Mouse (Mus musculus) ovary, postnatal 10 days (tissue): ENCODE results near the gene Gm14325.
A peak's percentile ranks its signal among the peaks of the same experiment; 100 is the strongest.
"Not testable (repeated sequence)": the region's sequence is repeated elsewhere in the genome, so short reads cannot be mapped to it uniquely, and the experiment has no call there.

Experiments used
- DNase-seq: peaks from one replicate; pipeline ENCODE4 v3.0.0; 2022; ENCODE audit warnings: low spot score

Gm14325 gene

GRCm38 (mm10) chr2:177839901-177840663 is at the start of gene Gm14325:
Gene Gm14325 (minus strand): TSS chr2:177840336.
- peak; percentile 49 for DNase-seq

GRCm38 (mm10) chr2:177887743-177888142 is 47.6 kb upstream of the Gm14325 start:
- not testable (repeated sequence) for DNase-seq

- not testable (repeated sequence) for DNase-seq
Observed at GRCm38 (mm10) chr2:177862254-177862653, 22.1 kb upstream of the Gm14325 start.

- DNase-seq, result not testable (repeated sequence)
Observed at GRCm38 (mm10) chr2:177843666-177844065, 3.5 kb upstream of the Gm14325 start.

GRCm38 (mm10) chr2:177836756-177837155 is 3.4 kb downstream of the Gm14325 start:
- DNase-seq, result not testable (repeated sequence)

GRCm38 (mm10) chr2:177835733-177836536 is 4.2 kb downstream of the Gm14325 start:
- not testable (repeated sequence) for DNase-seq

- not testable (repeated sequence) for DNase-seq
Observed at GRCm38 (mm10) chr2:177821952-177822351, 18.2 kb downstream of the Gm14325 start.

GRCm38 (mm10) chr2:177806170-177806569 is 34.0 kb downstream of the Gm14325 start:
- not testable (repeated sequence) for DNase-seq

GRCm38 (mm10) chr2:177787351-177787750 is 52.8 kb downstream of the Gm14325 start:
- DNase-seq, result not testable (repeated sequence)
